20 mouse cellular contexts compared by ENCODE assay signal in the genomic region with DNA sequence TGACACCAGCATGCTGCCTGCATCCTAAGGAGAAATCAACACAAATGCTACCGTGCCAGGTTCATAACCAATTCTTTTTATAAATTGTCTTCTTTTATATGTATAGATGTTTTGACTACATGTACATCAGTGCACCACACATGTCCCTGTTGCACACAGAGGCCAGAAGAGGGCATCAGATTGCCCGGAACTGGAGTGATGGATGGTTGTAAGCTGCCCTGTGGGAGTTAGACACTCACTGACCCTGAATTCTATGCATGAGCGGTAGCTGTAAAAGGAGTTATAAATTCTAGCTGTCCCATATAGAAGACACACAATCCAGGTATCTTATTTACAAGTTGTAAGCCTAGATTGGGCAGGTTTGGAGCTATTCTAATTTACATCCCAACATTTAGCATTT.
DNase-seq lines count a peak whose midpoint lies in the region; ATAC-seq and TF ChIP-seq lines count a peak whose summit lies in the region.
"Had no signal": no experiment of that assay in that cellular context is flagged by ENCODE, and none has a peak within 500 bp of the region (broad histone marks: within the 10 kb centered on the region; RNA-seq: fewer than 3 reads in every experiment).

No protein-coding gene starts in this region.

- H3K4me3 ChIP-seq in kidney, embryonic 15.5 days (replicated peaks): no peak overlapping the region
- no peak overlapping the region for H3K4me3 ChIP-seq in stomach, postnatal 0 days (ENCODE audit: low read depth, low read length)
- H3K4me3 ChIP-seq: heart, embryonic 13.5 days; hindbrain, embryonic 13.5 days; liver, embryonic 13.5 days; midbrain, embryonic 15.5 days; neural tube, embryonic 13.5 days had no signal

- H3K4me2 ChIP-seq in kidney, embryonic 15.5 days: no peak overlapping the region
- no peak overlapping the region for H3K4me2 ChIP-seq in stomach, postnatal 0 days (replicated peaks; ENCODE audit: low read depth)
- H3K4me2 ChIP-seq: heart, embryonic 13.5 days; hindbrain, embryonic 13.5 days; liver, embryonic 13.5 days; midbrain, embryonic 15.5 days; neural tube, embryonic 13.5 days had no signal

- H3K4me1 ChIP-seq in kidney, embryonic 15.5 days: peaks cover 16% of the 10 kb centered on the region
- no peaks in the 10 kb centered on the region for H3K4me1 ChIP-seq in stomach, postnatal 0 days (replicated peaks; ENCODE audit: control insufficient read depth, insufficient read depth)
- H3K4me1 ChIP-seq: hindbrain, embryonic 13.5 days; liver, embryonic 13.5 days; midbrain, embryonic 15.5 days had no signal

- H3K9ac ChIP-seq in kidney, embryonic 15.5 days: no peak overlapping the region
- H3K9ac ChIP-seq in stomach, postnatal 0 days (ENCODE audit: low read length): no peak overlapping the region
- H3K9ac ChIP-seq: heart, embryonic 13.5 days; hindbrain, embryonic 13.5 days; liver, embryonic 13.5 days; midbrain, embryonic 15.5 days; neural tube, embryonic 13.5 days had no signal

- TF ChIP-seq EP300 in stomach, postnatal 0 days (optimal IDR thresholded peaks at IDR 0.05): no peak

- WGBS in kidney, embryonic 15.5 days: 29% methylated on average over 3 of the region's 3 CpGs
- 88% methylated on average over 3 of the region's 3 CpGs for WGBS in stomach, postnatal 0 days

- DNase-seq in embryo, embryonic 10 days (ENCODE audit: low spot score): peak; percentile 54
- DNase-seq in embryo, embryonic 9.5 days (ENCODE audit: extremely low spot score): no peak
- no peak for DNase-seq in kidney, adult 11 months
- peak; percentile 51 for DNase-seq in thymus, postnatal 14 days
- no peak for DNase-seq in thymus, postnatal 0 days (ENCODE audit: low spot score)
- DNase-seq in stomach, postnatal 0 days (ENCODE audit: low spot score): no peak
- DNase-seq: cerebellum, postnatal 36 days; gastrocnemius, postnatal 10 days; kidney, adult 18-20 months; left cerebral cortex, postnatal 4 days; liver, embryonic 13.5 days; lung, postnatal 14 days; right cerebral cortex, adult 18-20 months had no signal

- no peak overlapping the region for H3K27ac ChIP-seq in kidney, embryonic 15.5 days
- H3K27ac ChIP-seq in stomach, postnatal 0 days (replicated peaks): no peak overlapping the region
- H3K27ac ChIP-seq: heart, embryonic 13.5 days; hindbrain, embryonic 13.5 days; liver, embryonic 13.5 days; midbrain, embryonic 15.5 days; neural tube, embryonic 13.5 days had no signal

- TF ChIP-seq CTCF in stomach, postnatal 0 days (IDR thresholded peaks at IDR 0.05; ENCODE audit: low read depth): peak; percentile 39

- peaks cover 8% of the 10 kb centered on the region for H3K36me3 ChIP-seq in kidney, embryonic 15.5 days
- H3K36me3 ChIP-seq in stomach, postnatal 0 days (ENCODE audit: control insufficient read depth, insufficient read depth, low read length): no peaks in the 10 kb centered on the region; the same call in 1 of the 2 replicates

- no peaks in the 10 kb centered on the region for H3K27me3 ChIP-seq in kidney, embryonic 15.5 days
- no peaks in the 10 kb centered on the region for H3K27me3 ChIP-seq in stomach, postnatal 0 days (ENCODE audit: control insufficient read depth, insufficient read depth, low read length)
- H3K27me3 ChIP-seq: heart, embryonic 13.5 days; hindbrain, embryonic 13.5 days; liver, embryonic 13.5 days; midbrain, embryonic 15.5 days; neural tube, embryonic 13.5 days had no signal

- no peaks in the 10 kb centered on the region for H3K9me3 ChIP-seq in kidney, embryonic 15.5 days (replicated peaks)
- H3K9me3 ChIP-seq in stomach, postnatal 0 days (ENCODE audit: control insufficient read depth, low read length): no peaks in the 10 kb centered on the region
- H3K9me3 ChIP-seq: heart, embryonic 13.5 days; hindbrain, embryonic 13.5 days; liver, embryonic 13.5 days; midbrain, embryonic 15.5 days; neural tube, embryonic 13.5 days had no signal

- 0 out of 2 replicates have a peak, but pooled peaks have one; percentile 49 for ATAC-seq in kidney, embryonic 15.5 days (replicated peaks; ENCODE audit: low FRiP score)
- ATAC-seq in stomach, postnatal 0 days (ENCODE audit: low FRiP score, low TSS enrichment): no peak
- no peak for ATAC-seq in megakaryocyte progenitor cell, adult 5-6 weeks (replicated peaks; ENCODE audit: poor library complexity)
- ATAC-seq: forebrain, embryonic 14.5 days; midbrain, embryonic 15.5 days had no signal

Comparison
In these comparisons a context has a peak if more than half of its experiments do, and no peak if none do; other contexts are left out.
1. DNase-seq: peak in embryo, embryonic 10 days (single experiment) and thymus, postnatal 14 days (single experiment); none in embryo, embryonic 9.5 days (single experiment), kidney, adult 11 months (single experiment), thymus, postnatal 0 days (single experiment) and stomach, postnatal 0 days (single experiment).